Mouse (Mus musculus) G1E (cell line): Measurements from ENCODE around the gene Gm17304. TPM values are rescaled to one million over a fixed set of nuclear protein-coding genes. Genes with fewer than 3 reads are reported as not detected.

Experiments used
- ATAC-seq: 2 replicates; pipeline ENCODE4 v1.8.0; 2016; ENCODE audit warnings: mild to moderate bottlenecking; ENCODE audit not compliant: insufficient number of reproducible peaks, poor library complexity, low FRiP score, severe bottlenecking; ENCODE audit errors: extremely low read depth
- DNase-seq: peaks from one replicate; pipeline ENCODE4 v3.0.0; 2012; ENCODE audit warnings: low spot score
- H3K27me3 ChIP-seq: 2 replicates; pipeline ENCODE4 v1.6.1; 2012; ENCODE audit warnings: mild to moderate bottlenecking, low read length, inconsistent platforms; ENCODE audit not compliant: insufficient read depth
- H3K36me3 ChIP-seq: replicated peaks from 2 replicates; pipeline ENCODE3; 2012; ENCODE audit warnings: mild to moderate bottlenecking, inconsistent platforms
- H3K4me1 ChIP-seq: 2 replicates; pipeline ENCODE4 v1.6.1; 2012; ENCODE audit warnings: low read depth, low read length, inconsistent platforms, mixed read lengths; ENCODE audit not compliant: insufficient read depth
- H3K4me3 ChIP-seq: 2 replicates; pipeline ENCODE4 v1.5.1; 2012; ENCODE audit warnings: low read depth, mild to moderate bottlenecking, inconsistent platforms, low read length, moderate library complexity, mixed read lengths
- H3K9me3 ChIP-seq: replicated peaks from 2 replicates; pipeline ENCODE4 v1.6.1; 2012; ENCODE audit warnings: inconsistent platforms
- CTCF ChIP-seq: IDR thresholded peaks from 2 replicates; pipeline ENCODE4 v1.5.1; 2012; ENCODE audit warnings: low read depth, low read length, inconsistent platforms, mixed read lengths
- GATA1 ChIP-seq: IDR thresholded peaks from 2 replicates; pipeline ENCODE4 v1.6.1; 2012; ENCODE audit warnings: borderline replicate concordance, low read length, inconsistent platforms, mixed read lengths
- GATA2 ChIP-seq: IDR thresholded peaks from 2 replicates; pipeline ENCODE4 v1.6.1; 2012; ENCODE audit warnings: low read depth, low read length, inconsistent platforms, borderline replicate concordance
- POLR2AphosphoS5 ChIP-seq: IDR thresholded peaks from 2 replicates; pipeline ENCODE4 v1.6.1; 2012; ENCODE audit warnings: low read depth, low read length, inconsistent platforms; ENCODE audit not compliant: insufficient replicate concordance
- TAL1 ChIP-seq: conservative IDR thresholded peaks from 2 replicates; pipeline ENCODE4 v1.6.1; 2012; ENCODE audit warnings: low read depth, low read length, inconsistent platforms, mixed read lengths
- polyA plus RNA-seq: library from polyadenylated mRNA; stranded (reverse); fragments of >175 nt; gene quantifications from 2 replicates; pipeline ENCODE4 v1.2.3, GENCODE M21; 2012
- total RNA-seq, 2 experiments: library from RNA; stranded (forward) in 1 of 2; stranded (reverse) in 1 of 2; fragments of 200-1000 nt in 1 of 2; fragments of >200 nt in 1 of 2; fragmentation: Nextera tagmentation in 1 of 2; gene quantifications; 2 replicates each; pipeline ENCODE4 v1.2.3; 2014 to 2017

The Gm17304 gene
- total and polyA plus RNA-seq, 3 experiments: not detected

- no peak overlapping the region for H3K4me3 ChIP-seq
- H3K4me1 ChIP-seq: peaks cover 7% of the 10 kb centered on the region; the same call in 1 of the 2 replicates
- H3K27me3 ChIP-seq: no peaks in the 10 kb centered on the region
- no peaks in the 10 kb centered on the region for H3K9me3 ChIP-seq
- H3K36me3 ChIP-seq: peaks cover 59% of the 10 kb centered on the region
- ATAC-seq: no peak
- no peak for DNase-seq
- TF ChIP-seq POLR2AphosphoS5 (no peak), GATA1 (no peak), TAL1 (no peak), GATA2 (no peak), CTCF (no peak)
Observed at GRCm38 (mm10) chr5:106652220-106652753, 43.4 kb downstream of the Gm17304 start.

GRCm38 (mm10) chr5:106652790-106653328 lies 44.0 kb downstream of the Gm17304 start:
- no peak for ATAC-seq
- DNase-seq: no peak
- Histone ChIP-seq H3K4me3 (no peak overlapping the region), H3K36me3 (peaks cover 63% of the 10 kb centered on the region), H3K27me3 (no peaks in the 10 kb centered on the region), H3K4me1 (peaks cover 7% of the 10 kb centered on the region; the same call in 1 of the 2 replicates), H3K9me3 (no peaks in the 10 kb centered on the region)
- no peak for TF ChIP-seq GATA2
- TF ChIP-seq GATA1: no peak
- TF ChIP-seq TAL1: no peak
- TF ChIP-seq POLR2AphosphoS5: no peak
- TF ChIP-seq CTCF: no peak

Other genes starting within 250 kb of the Gm17304 start
- gene Barhl2, start 150.9 kb upstream of the Gm17304 start, total RNA-seq (2014; fragmentation: Nextera tagmentation): not detected in 2 replicates
- gene Barhl2, start 150.9 kb upstream of the Gm17304 start, total RNA-seq (2017): 0.06 TPM in 1 of 2 replicates, not detected in the other
- not detected in 2 replicates for gene Barhl2, start 150.9 kb upstream of the Gm17304 start, polyA plus RNA-seq
- 97.8 and 114 TPM in 2 replicates for gene Zfp644, start 88.2 kb downstream of the Gm17304 start, total RNA-seq (2014; fragmentation: Nextera tagmentation)
- 75.4 and 83.8 TPM in 2 replicates for gene Zfp644, start 88.2 kb downstream of the Gm17304 start, total RNA-seq (2017)
- gene Zfp644, start 88.2 kb downstream of the Gm17304 start, polyA plus RNA-seq: 13.1 and 13.9 TPM in 2 replicates